Mouse (Mus musculus) kidney, postnatal 0 days (tissue): ENCODE data around the gene Sdk2. TPM values are rescaled to one million over a fixed set of nuclear protein-coding genes. Genes with fewer than 3 reads are reported as not detected.

Experiments used
- ATAC-seq: fragments of 200-750 bp; cut with Nextera tagmentation; replicated peaks from 2 replicates; pipeline ENCODE4 v1.8.0; 2017; ENCODE audit warnings: low read depth, moderate number of reproducible peaks, moderate TSS enrichment, moderate library complexity; ENCODE audit not compliant: low FRiP score
- DNase-seq: peaks from one replicate; pipeline ENCODE4 v3.0.0-alpha.2; 2016; ENCODE audit warnings: low spot score
- H3K27ac ChIP-seq: fragments of 300-500 bp; sonication (generic); 2 replicates; pipeline ENCODE4 v1.5.1; 2014; ENCODE audit warnings: mild to moderate bottlenecking
- H3K27me3 ChIP-seq: fragments of 300-500 bp; sonication (generic); 2 replicates; pipeline ENCODE4 v1.6.1; 2014; ENCODE audit warnings: low read length, mixed read lengths; ENCODE audit not compliant: insufficient read depth
- H3K36me3 ChIP-seq: fragments of 300-500 bp; sonication (generic); 2 replicates; pipeline ENCODE4 v1.6.1; 2014; ENCODE audit warnings: low read length, mixed read lengths; ENCODE audit not compliant: insufficient read depth
- H3K4me1 ChIP-seq: fragments of 300-500 bp; sonication (generic); replicated peaks from 2 replicates; pipeline ENCODE4 v1.6.1; 2014; ENCODE audit warnings: antibody characterized with exemption, low read length, mixed read lengths; ENCODE audit not compliant: insufficient read depth
- H3K4me2 ChIP-seq: fragments of 300-500 bp; sonication (generic); 2 replicates; pipeline ENCODE4 v1.6.1; 2014; ENCODE audit warnings: mild to moderate bottlenecking, low read length, moderate library complexity, mixed read lengths
- H3K4me3 ChIP-seq: fragments of 300-500 bp; sonication (generic); replicated peaks from 2 replicates; pipeline ENCODE4 v1.5.1; 2014; ENCODE audit warnings: low read depth, low read length
- H3K9ac ChIP-seq: fragments of 300-500 bp; sonication (generic); 2 replicates; pipeline ENCODE4 v1.6.1; 2014; ENCODE audit warnings: low read depth, low read length
- H3K9me3 ChIP-seq: fragments of 300-500 bp; sonication (generic); replicated peaks from 2 replicates; pipeline ENCODE4 v1.6.1; 2016; ENCODE audit warnings: low read length, inconsistent platforms, mixed read lengths
- CTCF ChIP-seq: IDR thresholded peaks from 2 replicates; pipeline ENCODE4 v1.5.1; 2016; ENCODE audit warnings: antibody characterized with exemption, low read depth, mild to moderate bottlenecking, moderate library complexity
- WGBS: fragments of 180-500 bp; shearing (Covaris S2); extraction: QIAGEN DNeasy Blood & Tissue Kit; methylation state at CpG from one replicate; pipeline ENCODE4 v1.1.7; 2014; 5-methylcytosine and 5-hydroxymethylcytosine counted together
- polyA plus RNA-seq: library from polyadenylated mRNA; unstranded; fragments of >200 nt; fragmentation: Nextera tagmentation; extraction: Ambion mirVana; gene quantifications from 2 replicates; pipeline ENCODE4 v1.2.1, GENCODE M21; 2015

Sdk2 gene
- polyA plus RNA-seq, 1 experiment from 2014 or later: 2.2 TPM

- Histone ChIP-seq H3K4me1 (no peaks in the 10 kb centered on the region), H3K27ac (no peak overlapping the region), H3K36me3 (no peaks in the 10 kb centered on the region), H3K9ac (no peak overlapping the region), H3K27me3 (no peaks in the 10 kb centered on the region), H3K4me3 (no peak overlapping the region), H3K9me3 (no peaks in the 10 kb centered on the region), H3K4me2 (no peak overlapping the region)
- TF ChIP-seq CTCF: no peak
- DNase-seq (no peak), ATAC-seq (no peak)
- WGBS: 32% methylated on average over 7 of the region's 7 CpGs
Observed at GRCm38 (mm10) chr11:113981732-113982503, 84.9 kb downstream of the Sdk2 start.

DNA sequence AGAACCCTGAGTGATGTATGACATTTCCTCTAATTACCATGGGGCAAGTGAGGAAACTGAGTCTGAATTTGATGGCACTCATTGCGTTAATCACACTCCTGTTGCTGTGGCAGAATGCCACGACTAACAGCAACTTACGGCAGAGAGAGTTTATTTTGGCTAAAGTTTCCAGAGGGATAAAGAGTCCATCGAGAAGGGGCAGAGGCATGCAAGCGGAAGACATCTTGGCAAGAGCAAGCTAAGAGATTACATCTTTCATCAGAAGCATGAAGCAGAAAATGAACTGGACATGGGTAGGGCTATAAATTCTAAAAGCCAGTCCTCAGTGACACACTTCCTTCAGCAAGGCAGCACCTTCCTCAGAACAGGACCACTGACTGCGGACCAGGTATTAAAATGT, 85.8 kb downstream of the Sdk2 start:
- Histone ChIP-seq H3K4me2 (no peak overlapping the region), H3K9ac (no peak overlapping the region), H3K4me1 (no peaks in the 10 kb centered on the region), H3K9me3 (no peaks in the 10 kb centered on the region), H3K36me3 (no peaks in the 10 kb centered on the region), H3K27ac (no peak overlapping the region), H3K4me3 (no peak overlapping the region), H3K27me3 (no peaks in the 10 kb centered on the region)
- no peak for TF ChIP-seq CTCF
- DNase-seq (no peak), ATAC-seq (no peak)
- WGBS: 49% methylated on average over 6 of the region's 6 CpGs

DNA sequence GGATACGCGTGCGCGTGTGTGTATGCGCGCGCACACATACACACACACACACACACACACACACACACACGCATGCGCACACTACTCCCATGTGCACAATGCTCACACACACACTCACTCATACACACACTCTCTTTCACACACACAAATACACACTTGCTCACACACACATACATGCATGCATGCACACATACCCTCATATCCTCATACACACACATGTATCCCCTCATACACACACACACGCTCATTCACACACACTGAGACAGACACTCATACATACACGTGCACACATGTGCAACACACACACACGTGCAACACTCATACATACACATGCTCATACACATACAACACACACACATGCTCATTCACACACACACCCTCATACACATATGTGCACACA, 88.5 kb downstream of the Sdk2 start:
- 97% methylated on average over 12 of the region's 12 CpGs for WGBS
- no peak for DNase-seq
- no peaks in the 10 kb centered on the region for H3K9me3 ChIP-seq

GRCm38 (mm10) chr11:113975667-113975970, 91.2 kb downstream of the Sdk2 start:
- no peak for DNase-seq

More for the DNA sequence above, 88.5 kb downstream of the Sdk2 start:
- Histone ChIP-seq H3K36me3 (no peaks in the 10 kb centered on the region), H3K27ac (no peak overlapping the region), H3K4me2 (no peak overlapping the region), H3K27me3 (no peaks in the 10 kb centered on the region), H3K4me3 (no peak overlapping the region), H3K4me1 (no peaks in the 10 kb centered on the region), H3K9ac (no peak overlapping the region)
- no peak for TF ChIP-seq CTCF
- no peak for ATAC-seq

DNA sequence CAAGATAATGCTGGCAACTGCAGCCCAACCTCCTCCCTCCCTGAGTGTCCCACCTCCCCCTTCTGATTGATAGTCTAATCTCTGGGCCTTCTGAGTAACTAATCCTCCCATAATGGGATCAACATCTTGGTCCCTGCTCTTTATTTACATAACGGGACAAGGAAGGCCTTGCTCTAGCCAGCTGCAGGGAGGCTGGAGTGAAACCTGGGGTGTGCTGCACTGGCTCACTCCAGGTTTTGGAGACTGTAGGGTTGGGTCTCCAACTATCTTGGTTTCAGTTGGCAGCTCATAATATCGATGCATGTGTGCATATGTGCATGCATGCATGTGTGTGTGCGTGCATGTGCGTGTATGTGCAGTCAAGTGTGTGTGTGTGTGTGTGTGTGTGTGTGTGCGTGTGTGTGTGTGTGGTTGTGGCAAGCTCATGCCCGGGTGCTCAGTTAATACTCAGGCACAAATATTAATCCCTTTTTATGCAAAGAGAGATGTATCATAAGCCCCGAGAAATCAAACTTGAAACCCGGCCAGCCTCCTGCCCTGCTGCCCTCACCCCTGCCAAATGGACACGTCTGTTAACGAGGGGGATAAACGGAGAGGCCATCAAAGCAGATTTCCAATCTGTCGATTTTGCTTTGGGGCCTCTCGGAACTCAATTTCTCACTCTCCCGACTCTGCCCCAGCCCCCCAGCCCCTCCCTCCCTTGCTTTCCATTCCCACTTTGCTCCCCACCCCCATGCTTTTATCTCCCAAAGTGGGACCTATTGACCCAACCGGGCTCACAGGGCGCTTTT, 91.8 kb downstream of the Sdk2 start:
- DNase-seq (no peak), ATAC-seq (no peak)
- Histone ChIP-seq H3K27me3 (no peaks in the 10 kb centered on the region), H3K36me3 (no peaks in the 10 kb centered on the region), H3K4me3 (no peak overlapping the region), H3K4me1 (no peaks in the 10 kb centered on the region), H3K9ac (no peak overlapping the region), H3K27ac (no peak overlapping the region), H3K9me3 (no peaks in the 10 kb centered on the region), H3K4me2 (no peak overlapping the region)
- TF ChIP-seq CTCF: no peak
- WGBS: 46% methylated on average over 16 of the region's 16 CpGs

More at GRCm38 (mm10) chr11:113975667-113975970, 91.2 kb downstream of the Sdk2 start:
- Histone ChIP-seq H3K9me3 (no peaks in the 10 kb centered on the region), H3K27ac (no peak overlapping the region), H3K4me3 (no peak overlapping the region), H3K9ac (no peak overlapping the region), H3K27me3 (no peaks in the 10 kb centered on the region), H3K4me1 (no peaks in the 10 kb centered on the region), H3K36me3 (no peaks in the 10 kb centered on the region), H3K4me2 (no peak overlapping the region)
- 42% methylated on average over 3 of the region's 3 CpGs for WGBS
- no peak for ATAC-seq
- TF ChIP-seq CTCF: no peak

DNA sequence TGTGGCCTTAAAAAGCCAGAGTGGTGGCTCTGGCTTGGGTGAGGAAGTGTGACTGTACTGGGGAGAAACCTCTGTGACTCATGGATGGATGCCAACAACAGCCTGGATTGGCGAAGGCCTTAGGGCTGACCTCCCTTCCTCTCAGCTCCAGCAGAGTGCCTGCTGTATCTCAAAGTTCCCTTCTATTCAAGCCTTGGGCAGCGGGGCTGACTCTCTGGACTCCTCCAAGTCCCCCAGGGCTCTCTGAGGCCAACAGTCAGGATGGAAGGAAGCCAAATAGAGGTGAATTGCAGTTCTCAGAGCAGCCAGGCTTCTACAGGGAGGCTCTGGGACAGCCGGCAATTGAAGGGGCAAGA, 94.4 kb downstream of the Sdk2 start:
- 54% methylated on average over 3 of the region's 3 CpGs for WGBS
- H3K27me3 ChIP-seq: no peaks in the 10 kb centered on the region
- no peak overlapping the region for H3K27ac ChIP-seq
- H3K9me3 ChIP-seq: peaks cover 9% of the 10 kb centered on the region; the same call in 1 of the 2 replicates
- no peak overlapping the region for H3K9ac ChIP-seq
- H3K4me2 ChIP-seq: no peak overlapping the region
- no peaks in the 10 kb centered on the region for H3K4me1 ChIP-seq
- no peak for TF ChIP-seq CTCF
- no peak for DNase-seq
- H3K4me3 ChIP-seq: no peak overlapping the region
- no peaks in the 10 kb centered on the region for H3K36me3 ChIP-seq
- no peak for ATAC-seq
